Mouse (Mus musculus) liver, postnatal 0 days (tissue): ENCODE measurements around the gene H2-T3. TPM values are rescaled to one million over a fixed set of nuclear protein-coding genes. Genes with fewer than 3 reads are reported as not detected.

Experiments used
- ATAC-seq: fragments of 200-750 bp; cut with Nextera tagmentation; 2 replicates; pipeline ENCODE4 v1.8.0; 2017; ENCODE audit warnings: mild to moderate bottlenecking, moderate library complexity
- DNase-seq: peaks from one replicate; pipeline ENCODE4 v3.0.0-alpha.2; 2016
- H3K27ac ChIP-seq: fragments of 300-500 bp; sonication (generic); 2 replicates; pipeline ENCODE4 v1.5.1; 2014; ENCODE audit warnings: antibody characterized with exemption, moderate library complexity, mild to moderate bottlenecking, low read depth
- H3K27me3 ChIP-seq: fragments of 300-500 bp; sonication (generic); 2 replicates; pipeline ENCODE4 v1.6.1; 2014; ENCODE audit warnings: low read length, control low read depth, mixed read lengths; ENCODE audit not compliant: insufficient read depth
- H3K36me3 ChIP-seq: fragments of 300-500 bp; sonication (generic); replicated peaks from 2 replicates; pipeline ENCODE4 v1.6.1; 2014; ENCODE audit warnings: mild to moderate bottlenecking, control low read depth, low read length, moderate library complexity, mixed read lengths; ENCODE audit not compliant: insufficient read depth
- H3K4me1 ChIP-seq: fragments of 300-500 bp; sonication (generic); 2 replicates; pipeline ENCODE4 v1.6.1; 2014; ENCODE audit warnings: antibody characterized with exemption, mild to moderate bottlenecking, control low read depth; ENCODE audit not compliant: insufficient read depth
- H3K4me2 ChIP-seq: fragments of 300-500 bp; sonication (generic); 2 replicates; pipeline ENCODE4 v1.6.1; 2014; ENCODE audit warnings: low read depth, mild to moderate bottlenecking, low read length, moderate library complexity, mixed read lengths
- H3K4me3 ChIP-seq: fragments of 300-500 bp; sonication (generic); 2 replicates; pipeline ENCODE4 v1.5.1; 2014; ENCODE audit warnings: low read depth, low read length
- H3K9ac ChIP-seq: fragments of 300-500 bp; sonication (generic); replicated peaks from 2 replicates; pipeline ENCODE4 v1.6.1; 2014; ENCODE audit warnings: mild to moderate bottlenecking, moderate library complexity
- H3K9me3 ChIP-seq: fragments of 300-500 bp; sonication (generic); 2 replicates; pipeline ENCODE4 v1.6.1; 2016; ENCODE audit warnings: mild to moderate bottlenecking, control low read depth, low read length, mixed read lengths
- CTCF ChIP-seq: sonication (generic); IDR thresholded peaks from 2 replicates; pipeline ENCODE4 v1.5.1; 2016; ENCODE audit warnings: antibody characterized with exemption, low read depth
- EP300 ChIP-seq: IDR thresholded peaks from 2 replicates; pipeline ENCODE4 v1.6.1; 2016; ENCODE audit warnings: antibody characterized with exemption, low read depth, mild to moderate bottlenecking
- WGBS: fragments of 180-500 bp; shearing (Covaris S2); extraction: QIAGEN DNeasy Blood & Tissue Kit; methylation state at CpG from one replicate; pipeline ENCODE4 v1.1.7; 2014; ENCODE audit not compliant: insufficient replicate concordance; 5-methylcytosine and 5-hydroxymethylcytosine counted together
- polyA plus RNA-seq: library from polyadenylated mRNA; unstranded; fragments of >200 nt; fragmentation: Nextera tagmentation; extraction: Ambion mirVana; gene quantifications from 2 replicates; pipeline ENCODE4 v1.2.1, GENCODE M21; 2015

The H2-T3 gene
- polyA plus RNA-seq, 1 experiment from 2014 or later: not detected

DNA sequence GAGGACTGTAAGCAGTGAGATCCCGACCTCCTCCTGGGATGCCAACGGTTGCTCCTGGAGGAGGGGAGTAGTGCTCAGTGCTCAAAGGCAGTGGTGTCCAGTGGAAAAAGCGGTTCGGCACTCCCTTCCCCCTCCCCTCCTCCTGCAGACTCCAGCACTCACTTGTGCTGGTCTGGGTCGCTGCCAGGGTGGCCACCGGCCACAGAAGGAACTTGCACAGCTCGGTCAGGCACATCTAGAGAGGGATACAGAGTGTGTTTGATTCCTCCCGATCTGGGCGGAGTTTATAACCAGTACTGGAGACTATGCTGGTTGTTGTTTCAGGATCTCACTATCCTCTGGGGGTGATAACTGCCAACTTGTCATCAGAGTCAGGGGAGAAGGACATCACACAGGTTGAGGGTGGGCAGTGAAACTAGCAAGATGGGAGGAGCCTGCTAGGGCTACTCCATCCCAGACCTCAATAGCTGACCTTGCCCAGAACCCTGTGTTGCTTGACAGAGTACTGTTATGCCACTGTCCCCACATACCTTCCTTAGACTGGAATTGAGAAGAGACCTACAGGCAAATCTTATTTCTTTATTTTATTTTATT is 35.2 kb upstream of the H2-T3 start:
- Histone ChIP-seq H3K4me1 (no peaks in the 10 kb centered on the region), H3K9me3 (no peaks in the 10 kb centered on the region), H3K9ac (no peak overlapping the region), H3K27ac (no peak overlapping the region), H3K4me3 (no peak overlapping the region), H3K4me2 (no peak overlapping the region), H3K27me3 (peaks cover 29% of the 10 kb centered on the region), H3K36me3 (no peaks in the 10 kb centered on the region)
- TF ChIP-seq CTCF (no peak), EP300 (no peak)
- DNase-seq (no peak), ATAC-seq (no peak)
- WGBS: 12% methylated on average over 9 of the region's 9 CpGs

DNA sequence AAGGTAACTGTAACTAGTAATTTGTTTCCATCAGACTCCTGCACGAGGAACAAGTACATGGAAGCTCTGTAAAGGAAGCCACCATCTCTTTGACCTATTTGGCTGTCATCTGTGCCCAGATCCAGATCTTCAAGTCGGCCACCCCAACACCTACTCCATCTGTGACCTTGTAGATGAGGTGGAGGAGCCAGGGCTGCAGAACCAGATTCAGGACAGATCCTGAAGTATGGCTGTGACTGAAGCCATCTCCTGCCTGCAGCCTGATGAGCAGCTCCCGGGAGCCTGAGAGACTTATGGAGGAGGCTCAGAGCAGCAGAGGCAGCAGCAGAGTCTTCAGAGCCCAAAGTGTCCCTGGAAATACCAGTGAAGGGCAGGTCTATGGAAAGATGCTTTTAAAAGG is 34.4 kb upstream of the H2-T3 start:
- 42% methylated on average over 3 of the region's 3 CpGs for WGBS
- Histone ChIP-seq H3K27me3 (peaks cover 27% of the 10 kb centered on the region), H3K4me1 (no peaks in the 10 kb centered on the region), H3K4me3 (no peak overlapping the region), H3K27ac (no peak overlapping the region), H3K9me3 (no peaks in the 10 kb centered on the region), H3K9ac (no peak overlapping the region), H3K36me3 (no peaks in the 10 kb centered on the region), H3K4me2 (no peak overlapping the region)
- DNase-seq (no peak), ATAC-seq (no peak)
- no peak for TF ChIP-seq EP300
- TF ChIP-seq CTCF: no peak

DNA sequence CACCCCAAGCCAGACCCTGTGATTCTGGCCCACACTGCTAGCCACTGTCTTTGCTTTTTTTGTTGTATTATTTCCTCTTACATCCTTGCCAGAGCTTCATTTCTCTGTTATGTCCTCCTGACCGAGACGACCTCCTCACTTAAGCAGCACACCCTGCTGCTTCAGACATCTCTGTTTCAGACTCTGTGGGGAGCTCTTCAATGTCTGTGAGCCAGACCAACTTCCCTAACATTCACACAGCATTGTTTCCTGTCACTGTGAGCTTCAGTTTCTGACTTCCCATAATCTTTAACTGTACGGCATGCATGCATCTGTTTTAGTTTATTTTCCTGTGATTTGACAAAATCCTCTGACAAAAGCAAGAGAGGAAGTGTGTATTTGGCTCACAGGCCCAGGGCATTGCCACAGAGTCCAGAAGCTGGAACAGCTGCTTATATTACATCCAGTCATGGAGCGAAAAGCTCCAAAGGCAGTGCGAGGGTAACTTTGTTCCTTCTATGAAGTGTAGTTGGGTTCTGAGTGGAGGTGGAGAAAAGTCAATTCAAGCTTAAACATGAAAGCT is 28.6 kb upstream of the H2-T3 start:
- ATAC-seq (no peak), DNase-seq (no peak)
- Histone ChIP-seq H3K27ac (no peak overlapping the region), H3K4me3 (no peak overlapping the region), H3K9ac (no peak overlapping the region), H3K36me3 (no peaks in the 10 kb centered on the region), H3K9me3 (no peaks in the 10 kb centered on the region), H3K4me2 (no peak overlapping the region), H3K4me1 (no peaks in the 10 kb centered on the region), H3K27me3 (peaks cover 37% of the 10 kb centered on the region)
- TF ChIP-seq EP300 (no peak), CTCF (no peak)
- 30% methylated on average over 5 of the region's 5 CpGs for WGBS

DNA sequence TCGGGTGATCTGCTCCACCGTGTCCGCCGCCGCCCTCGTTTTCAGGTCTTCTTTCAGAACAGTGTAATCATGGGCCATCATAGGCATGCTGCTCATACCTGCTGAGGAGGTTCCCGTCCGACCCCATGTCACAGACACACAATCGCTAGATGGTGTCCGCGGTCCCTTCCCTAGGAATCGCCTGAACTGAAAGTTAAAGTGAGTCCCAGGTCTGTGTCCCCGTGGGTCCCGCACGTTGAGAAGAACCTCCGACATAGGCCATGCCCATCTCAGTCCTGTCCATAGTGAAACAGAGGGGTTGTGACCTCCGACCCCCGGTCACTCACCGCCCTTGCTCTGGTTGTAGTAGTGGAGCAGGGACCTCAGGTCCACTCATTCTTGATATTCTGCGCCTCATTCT is 25.5 kb upstream of the H2-T3 start:
- Histone ChIP-seq H3K4me3 (no peak overlapping the region), H3K9me3 (no peaks in the 10 kb centered on the region), H3K4me1 (no peaks in the 10 kb centered on the region), H3K27me3 (peaks cover 43% of the 10 kb centered on the region), H3K9ac (no peak overlapping the region), H3K36me3 (no peaks in the 10 kb centered on the region), H3K27ac (no peak overlapping the region), H3K4me2 (no peak overlapping the region)
- DNase-seq: no peak
- TF ChIP-seq CTCF (no peak), EP300 (no peak)
- ATAC-seq: no peak
- WGBS: 3% methylated on average over 20 of the region's 20 CpGs

DNA sequence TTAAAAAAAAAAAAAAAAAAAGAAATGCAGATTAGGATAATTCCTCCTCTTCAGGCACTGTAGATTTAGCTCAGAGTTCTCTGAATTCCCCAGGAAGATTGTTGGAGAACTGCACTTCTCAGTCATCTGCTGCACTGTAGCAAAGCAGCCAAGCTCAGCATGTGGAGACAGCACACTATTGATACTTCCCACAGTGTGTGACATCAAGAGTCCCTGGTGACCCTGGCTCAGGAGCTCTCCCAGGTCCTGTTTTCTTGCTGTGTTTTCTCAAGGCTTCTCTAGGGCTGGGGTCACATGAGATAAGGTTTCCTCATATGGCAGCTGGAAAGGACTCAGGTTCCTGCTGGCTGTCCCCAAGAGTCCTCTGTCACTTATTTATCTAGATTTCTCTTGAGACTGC is 16.8 kb upstream of the H2-T3 start:
- Histone ChIP-seq H3K27me3 (peaks cover 10% of the 10 kb centered on the region), H3K9me3 (no peaks in the 10 kb centered on the region), H3K27ac (no peak overlapping the region), H3K4me3 (no peak overlapping the region), H3K4me1 (peaks cover 3% of the 10 kb centered on the region; the same call in 1 of the 2 replicates), H3K4me2 (no peak overlapping the region), H3K9ac (no peak overlapping the region), H3K36me3 (no peaks in the 10 kb centered on the region)
- ATAC-seq (no peak), DNase-seq (no peak)
- TF ChIP-seq EP300 (no peak), CTCF (no peak)

DNA sequence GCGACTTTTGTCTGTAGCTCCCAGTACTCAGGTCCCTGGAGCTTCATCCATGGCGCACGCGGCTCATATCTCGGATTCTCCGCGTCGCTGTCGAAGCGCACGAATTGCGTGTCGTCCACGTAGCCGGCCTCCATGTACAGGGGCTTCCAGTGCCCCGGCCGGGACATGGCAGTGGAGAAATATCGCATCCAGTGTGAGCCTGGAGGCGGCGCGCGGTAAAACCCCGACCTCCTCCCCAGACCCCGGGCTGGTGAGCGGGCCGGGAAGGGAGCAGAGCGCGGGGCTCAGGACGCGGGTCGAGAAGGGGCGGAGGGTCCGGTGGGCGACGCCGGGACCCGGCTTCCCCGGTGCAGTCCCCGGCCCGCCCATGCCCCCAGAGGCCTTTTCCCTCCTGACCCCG is 15.8 kb upstream of the H2-T3 start:
- no peak for DNase-seq
- H3K36me3 ChIP-seq: no peaks in the 10 kb centered on the region
- H3K27ac ChIP-seq: no peak overlapping the region
- H3K9me3 ChIP-seq: no peaks in the 10 kb centered on the region
- H3K9ac ChIP-seq: peak overlapping the region; percentile 46; the same call in 1 of the 2 replicates
- H3K4me3 ChIP-seq: peak overlapping the region; percentile 49
- H3K4me1 ChIP-seq: peaks cover 3% of the 10 kb centered on the region; the same call in 1 of the 2 replicates
- under 1% methylated on average over 41 of the region's 41 CpGs for WGBS
- ATAC-seq: peak; percentile 33; the same call in 1 of the 2 replicates
- H3K27me3 ChIP-seq: peaks cover 8% of the 10 kb centered on the region
- TF ChIP-seq CTCF: no peak
- TF ChIP-seq EP300: no peak
- H3K4me2 ChIP-seq: peak overlapping the region; percentile 79
